Mouse (Mus musculus): ENCODE data around the gene Tm9sf2. TPM values are rescaled to one million over a fixed set of nuclear protein-coding genes. Genes with fewer than 3 reads are reported as not detected.
A peak's percentile ranks its signal among the peaks of the same experiment; 100 is the strongest.

Tm9sf2 gene
- polyA plus RNA-seq, 1 experiment from 2014 or later: 115 TPM

DNA sequence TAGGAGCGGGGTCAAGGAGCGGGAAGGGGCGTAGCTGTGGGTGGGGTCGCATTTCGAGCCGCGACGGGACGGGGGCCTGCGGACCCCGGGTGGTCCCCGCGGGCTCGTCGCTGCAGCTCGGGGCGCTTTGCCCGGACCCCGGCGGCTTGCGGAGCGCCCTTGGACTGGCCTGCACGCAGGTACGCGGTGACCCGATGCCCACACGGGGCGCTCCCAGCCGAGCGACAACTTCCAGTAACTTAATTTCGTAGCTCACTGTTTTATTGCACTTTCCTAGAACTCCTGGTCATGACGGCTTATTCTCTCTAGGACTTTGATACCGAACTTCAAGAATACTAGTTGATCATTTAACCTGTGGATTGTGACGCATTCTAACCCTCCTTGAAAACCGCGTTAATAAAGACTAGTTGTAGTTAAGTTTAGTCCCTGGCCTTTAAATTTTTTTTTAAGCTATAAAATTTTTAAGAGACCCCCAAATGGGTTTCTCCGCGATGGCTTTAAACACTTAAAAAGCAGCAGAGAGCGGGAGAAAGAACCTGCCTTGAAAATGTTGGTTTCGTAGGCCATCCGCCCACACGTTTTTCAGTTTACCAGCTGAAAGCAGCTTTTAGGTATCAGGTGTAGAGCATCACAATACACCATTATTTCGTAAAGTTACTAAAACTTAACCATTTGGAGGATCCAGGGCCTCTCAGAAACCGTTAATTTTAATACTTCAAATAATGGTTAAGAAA is 810 bp downstream of the Tm9sf2 start:
- Histone ChIP-seq H3K4me1 (peaks cover 34% of the 10 kb centered on the region), H3K36me3 (peaks cover 17% of the 10 kb centered on the region), H3K27ac (peak overlapping the region; percentile 96), H3K4me3 (peak overlapping the region; percentile 87), H3K9me3 (replicated peaks) (no peaks in the 10 kb centered on the region), H3K27me3 (ENCODE audit: low read depth, poor library complexity, severe bottlenecking) (no peaks in the 10 kb centered on the region)
- DNase-seq (ENCODE audit: low spot score): no peak
- WGBS: 5% methylated on average over 44 of the region's 44 CpGs

DNA sequence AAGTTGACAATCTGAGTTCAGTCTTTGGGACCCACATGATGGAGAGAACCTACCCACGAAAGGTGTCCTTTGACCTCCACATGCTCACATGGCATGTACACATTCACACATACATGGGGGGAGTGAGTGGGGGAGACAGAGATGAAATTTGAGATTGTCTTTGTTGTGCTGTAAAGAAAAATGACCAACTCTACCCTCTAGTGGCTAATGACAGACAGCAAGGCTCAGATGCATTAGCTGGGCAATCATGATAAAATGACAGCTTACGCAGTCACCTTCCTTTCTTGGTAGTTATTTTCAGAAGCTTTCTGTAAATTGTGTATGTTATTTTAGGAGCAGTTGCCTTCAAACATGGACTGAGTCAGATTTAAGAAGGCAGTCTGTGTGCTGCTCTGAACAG is 4.8 kb downstream of the Tm9sf2 start:
- H3K9me3 ChIP-seq (replicated peaks): no peaks in the 10 kb centered on the region
- no peak for DNase-seq (ENCODE audit: low spot score)
- H3K27me3 ChIP-seq (ENCODE audit: low read depth, poor library complexity, severe bottlenecking): no peaks in the 10 kb centered on the region
- WGBS: 97% methylated on average over 2 of the region's 2 CpGs
- no peak overlapping the region for H3K4me3 ChIP-seq
- peaks cover 16% of the 10 kb centered on the region for H3K4me1 ChIP-seq
- H3K27ac ChIP-seq: no peak overlapping the region
- peaks cover 29% of the 10 kb centered on the region for H3K36me3 ChIP-seq

DNA sequence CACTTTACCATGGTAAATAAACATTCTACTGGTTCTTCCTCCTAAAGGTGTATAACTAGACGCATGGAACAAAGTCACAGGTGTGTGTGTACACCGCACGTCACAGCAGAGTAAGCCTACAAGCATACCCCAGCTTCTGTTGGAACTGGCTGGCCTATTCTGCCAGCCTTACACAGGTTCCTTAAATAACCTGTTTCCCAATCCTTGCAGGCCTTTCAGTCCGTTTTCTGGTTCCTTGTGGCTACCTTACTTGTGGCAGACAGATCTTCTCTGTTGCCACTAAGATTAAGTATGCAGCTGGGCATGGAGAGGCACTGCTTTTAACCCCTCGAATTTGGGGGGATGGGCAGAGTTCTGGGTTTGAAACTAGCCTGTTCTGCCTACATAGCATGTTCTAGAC is 5.5 kb downstream of the Tm9sf2 start:
- no peaks in the 10 kb centered on the region for H3K27me3 ChIP-seq (ENCODE audit: low read depth, poor library complexity, severe bottlenecking)
- no peak overlapping the region for H3K27ac ChIP-seq
- H3K9me3 ChIP-seq (replicated peaks): no peaks in the 10 kb centered on the region
- no peak for DNase-seq (ENCODE audit: low spot score)
- H3K36me3 ChIP-seq: peaks cover 29% of the 10 kb centered on the region
- 89% methylated on average over 5 of the region's 5 CpGs for WGBS
- H3K4me3 ChIP-seq: no peak overlapping the region
- peaks cover 15% of the 10 kb centered on the region for H3K4me1 ChIP-seq

DNA sequence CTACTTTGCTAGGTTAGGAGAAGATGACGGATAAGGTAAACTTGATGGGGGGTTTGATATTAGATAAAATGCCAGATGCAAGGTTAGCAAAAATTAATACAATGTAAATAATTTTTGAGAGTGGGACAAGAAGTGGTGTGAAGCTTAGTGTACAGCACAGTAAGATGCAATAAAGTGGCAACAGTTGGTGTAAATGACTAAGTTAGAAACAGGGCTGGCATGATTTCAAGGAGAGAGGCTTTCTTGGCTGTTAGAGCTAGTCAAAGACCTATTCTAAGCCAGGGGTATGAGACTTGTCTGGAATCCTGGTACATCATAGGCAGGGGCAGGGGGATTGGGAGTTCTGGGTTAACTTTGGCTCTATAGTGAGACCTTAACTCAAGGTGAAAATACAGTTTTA is 9.4 kb downstream of the Tm9sf2 start:
- Histone ChIP-seq H3K27me3 (ENCODE audit: low read depth, poor library complexity, severe bottlenecking) (no peaks in the 10 kb centered on the region), H3K27ac (no peak overlapping the region), H3K4me3 (no peak overlapping the region), H3K36me3 (peaks cover 30% of the 10 kb centered on the region), H3K9me3 (replicated peaks) (no peaks in the 10 kb centered on the region), H3K4me1 (no peaks in the 10 kb centered on the region)
- DNase-seq (ENCODE audit: low spot score): no peak
- 95% methylated on average over 1 of the region's 1 CpGs for WGBS

DNA sequence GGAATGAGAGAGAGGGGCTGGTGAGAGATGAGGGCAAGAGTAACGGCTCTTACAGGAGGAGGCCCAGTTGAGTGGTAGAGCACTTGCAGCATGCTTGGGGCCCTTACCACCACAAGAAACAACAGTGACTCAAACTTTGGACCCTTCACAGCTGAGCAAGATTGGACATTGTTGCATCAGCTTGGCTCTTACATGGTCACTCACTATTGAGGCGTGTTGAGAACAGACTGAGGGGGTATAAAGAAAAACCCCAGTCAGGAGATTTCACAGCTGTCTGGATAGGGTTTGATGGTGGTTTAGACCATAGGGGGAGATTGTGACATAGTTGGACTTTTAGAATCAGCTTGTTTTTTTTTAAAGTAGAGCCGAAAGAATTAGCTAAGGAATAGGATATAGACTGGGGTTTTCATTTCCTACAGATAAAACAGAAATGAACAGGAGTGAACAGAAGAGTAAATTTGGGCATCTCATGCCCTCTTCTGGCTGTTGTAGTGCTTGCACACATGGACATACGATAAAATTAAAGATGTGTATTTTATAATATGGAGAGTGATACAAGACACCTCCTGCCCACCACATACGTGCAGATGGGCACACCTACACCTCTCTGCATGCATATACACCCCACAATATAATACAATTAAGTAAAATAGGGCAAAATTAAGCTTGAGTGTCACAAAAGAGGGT is 23.4 kb downstream of the Tm9sf2 start:
- no peaks in the 10 kb centered on the region for H3K27me3 ChIP-seq (ENCODE audit: low read depth, poor library complexity, severe bottlenecking)
- no peak overlapping the region for H3K27ac ChIP-seq
- no peaks in the 10 kb centered on the region for H3K9me3 ChIP-seq (replicated peaks)
- peaks cover 69% of the 10 kb centered on the region for H3K36me3 ChIP-seq
- H3K4me1 ChIP-seq: no peaks in the 10 kb centered on the region
- H3K4me3 ChIP-seq: no peak overlapping the region
- WGBS: 88% methylated on average over 5 of the region's 5 CpGs
- no peak for DNase-seq (ENCODE audit: low spot score)

DNA sequence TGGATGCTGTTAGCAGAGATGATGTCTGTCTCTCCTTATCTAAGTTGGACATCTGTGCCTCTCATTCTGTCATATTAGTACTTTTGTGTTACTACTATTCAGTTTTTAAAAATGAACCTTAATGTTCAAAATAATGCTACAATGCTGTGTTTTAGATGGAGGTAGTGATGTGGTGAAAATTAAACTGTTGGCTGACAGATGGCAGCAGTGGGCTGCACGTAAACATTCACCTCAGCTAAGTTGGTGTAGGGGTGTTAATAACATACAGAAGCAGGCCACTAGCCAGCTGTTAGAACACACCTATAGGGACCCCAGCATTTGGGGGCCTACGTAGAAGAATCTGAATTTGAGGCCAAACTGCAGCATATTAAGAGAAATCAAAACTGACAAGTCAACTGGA is 24.8 kb downstream of the Tm9sf2 start:
- H3K4me1 ChIP-seq: no peaks in the 10 kb centered on the region
- no peak for DNase-seq (ENCODE audit: low spot score)
- 90% methylated on average over 2 of the region's 2 CpGs for WGBS
- H3K36me3 ChIP-seq: peaks cover 60% of the 10 kb centered on the region
- no peak overlapping the region for H3K4me3 ChIP-seq
- H3K9me3 ChIP-seq (replicated peaks): no peaks in the 10 kb centered on the region
- H3K27me3 ChIP-seq (ENCODE audit: low read depth, poor library complexity, severe bottlenecking): no peaks in the 10 kb centered on the region
- no peak overlapping the region for H3K27ac ChIP-seq

DNA sequence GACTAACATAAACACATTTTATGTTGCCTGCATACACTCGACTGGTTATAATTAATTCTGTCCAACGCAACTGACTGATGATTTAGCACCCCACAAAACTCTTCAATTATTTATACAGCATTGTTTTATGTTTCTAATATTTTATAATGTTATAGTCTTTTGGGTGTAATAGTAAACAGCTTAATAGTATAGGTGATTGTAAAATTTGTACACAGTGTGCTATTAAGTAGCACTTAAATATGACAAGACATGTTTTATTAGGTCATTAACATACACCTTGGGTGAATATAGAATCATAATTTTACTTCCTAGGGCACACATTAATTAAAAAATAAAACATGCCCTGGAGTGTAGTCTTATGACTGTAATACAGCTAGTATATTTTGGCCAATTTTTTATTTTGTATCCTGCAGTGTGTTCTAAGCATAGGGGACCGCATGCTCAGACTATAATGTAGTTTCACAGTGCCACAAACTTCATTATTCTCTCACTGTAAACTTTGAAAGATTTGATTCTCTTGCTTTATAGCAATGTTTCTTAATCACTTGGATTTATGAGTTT is 29.6 kb downstream of the Tm9sf2 start:
- Histone ChIP-seq H3K4me3 (no peak overlapping the region), H3K4me1 (no peaks in the 10 kb centered on the region), H3K27me3 (ENCODE audit: low read depth, poor library complexity, severe bottlenecking) (no peaks in the 10 kb centered on the region), H3K27ac (no peak overlapping the region), H3K9me3 (replicated peaks) (no peaks in the 10 kb centered on the region), H3K36me3 (peaks cover 59% of the 10 kb centered on the region)
- DNase-seq (ENCODE audit: low spot score): no peak
- WGBS: 94% methylated on average over 3 of the region's 3 CpGs

DNA sequence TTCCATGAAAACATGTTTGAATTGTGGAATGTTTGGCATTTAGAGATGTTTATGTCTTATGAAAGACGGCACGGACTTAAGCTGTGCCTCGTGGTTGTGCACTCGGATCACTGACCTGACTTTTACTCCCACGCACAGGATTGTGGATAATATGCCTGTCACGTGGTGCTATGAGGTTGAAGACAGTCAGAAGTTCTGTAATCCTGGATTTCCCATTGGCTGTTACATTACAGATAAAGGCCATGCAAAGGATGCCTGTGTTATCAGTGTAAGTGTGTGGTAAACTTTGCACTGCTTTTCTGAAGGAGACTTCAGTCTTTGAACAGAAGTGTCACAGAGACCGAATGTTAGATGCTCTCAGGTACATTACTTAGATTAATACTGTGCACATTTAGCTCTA is 30.4 kb downstream of the Tm9sf2 start:
- Histone ChIP-seq H3K27me3 (ENCODE audit: low read depth, poor library complexity, severe bottlenecking) (no peaks in the 10 kb centered on the region), H3K9me3 (replicated peaks) (no peaks in the 10 kb centered on the region), H3K4me1 (no peaks in the 10 kb centered on the region), H3K27ac (no peak overlapping the region), H3K36me3 (peaks cover 65% of the 10 kb centered on the region), H3K4me3 (no peak overlapping the region)
- 94% methylated on average over 7 of the region's 7 CpGs for WGBS
- no peak for DNase-seq (ENCODE audit: low spot score)

DNA sequence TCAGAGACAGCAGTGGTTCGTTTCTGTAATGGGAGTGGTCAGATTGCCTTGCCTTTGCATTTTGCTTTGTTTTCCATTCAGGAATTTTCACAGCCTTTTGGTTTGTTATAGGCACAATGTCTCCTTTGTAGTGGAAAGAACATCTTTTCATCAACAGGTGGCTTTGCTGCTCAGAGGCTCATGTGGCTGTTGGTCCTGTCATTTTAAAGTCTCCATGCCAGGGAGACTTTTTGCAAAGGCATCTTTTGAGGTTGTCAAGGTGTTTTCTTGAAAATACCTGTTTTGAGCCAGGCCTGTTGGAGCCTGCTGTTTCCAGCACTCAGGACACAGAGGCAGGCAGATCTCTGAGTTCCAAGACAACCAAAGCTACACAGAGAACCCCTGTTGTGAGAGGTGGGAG is 33.3 kb downstream of the Tm9sf2 start:
- no peaks in the 10 kb centered on the region for H3K9me3 ChIP-seq (replicated peaks)
- no peak for DNase-seq (ENCODE audit: low spot score)
- H3K27ac ChIP-seq: no peak overlapping the region
- H3K4me3 ChIP-seq: no peak overlapping the region
- peaks cover 83% of the 10 kb centered on the region for H3K36me3 ChIP-seq
- no peaks in the 10 kb centered on the region for H3K27me3 ChIP-seq (ENCODE audit: low read depth, poor library complexity, severe bottlenecking)
- WGBS: 79% methylated on average over 1 of the region's 1 CpGs
- H3K4me1 ChIP-seq: no peaks in the 10 kb centered on the region

DNA sequence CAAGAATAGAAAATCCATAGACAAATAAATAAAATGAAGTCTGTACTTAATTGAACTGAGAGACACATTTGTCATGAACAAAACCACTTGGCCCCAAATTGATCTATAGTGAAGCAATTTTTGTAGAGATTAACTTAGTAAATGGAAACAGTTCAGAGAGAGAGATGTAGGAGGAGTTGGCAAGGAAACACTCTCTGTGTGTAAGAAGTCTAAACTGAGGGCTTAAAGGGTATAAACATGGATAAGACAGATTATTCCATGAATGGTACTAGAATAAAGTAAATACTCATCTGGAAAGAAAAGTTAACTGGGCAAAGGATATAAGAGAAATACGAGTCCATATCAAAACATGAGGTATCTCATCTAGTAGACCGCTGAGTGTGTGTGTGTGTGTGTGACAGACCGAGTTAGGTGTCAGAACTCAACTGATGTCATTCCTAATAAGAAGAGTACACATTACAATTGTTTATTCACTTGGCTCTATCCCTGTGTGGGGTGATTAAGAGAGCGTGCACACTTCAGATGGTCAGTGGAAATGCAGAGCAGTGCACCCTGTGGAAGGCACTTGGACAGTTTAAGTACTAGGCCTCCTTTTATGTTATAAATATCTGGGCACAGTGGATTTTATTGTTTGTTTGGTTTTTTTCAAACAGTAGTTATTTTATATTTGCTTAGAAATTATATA is 36.9 kb downstream of the Tm9sf2 start:
- peaks cover 98% of the 10 kb centered on the region for H3K36me3 ChIP-seq
- 94% methylated on average over 4 of the region's 4 CpGs for WGBS

DNA sequence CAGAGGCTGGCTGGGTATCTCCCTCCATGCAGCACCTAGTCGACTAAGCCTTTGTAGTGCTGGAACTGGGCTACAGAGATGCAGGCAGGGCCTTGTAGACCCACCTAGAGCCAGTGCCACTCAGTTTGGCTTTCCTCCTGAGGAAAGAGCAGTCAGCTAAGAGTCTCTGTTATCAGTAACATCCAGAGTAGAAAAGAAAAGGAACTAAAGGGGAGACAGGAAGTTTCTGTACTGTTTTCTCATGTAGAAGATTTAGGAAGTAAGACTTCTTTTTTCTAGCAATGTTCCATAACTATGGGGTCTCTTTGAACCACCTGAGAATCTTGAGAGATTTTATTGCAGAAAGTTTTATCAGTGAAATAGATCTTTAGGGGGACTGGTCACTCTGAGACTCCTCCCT is 38.5 kb downstream of the Tm9sf2 start:
- Histone ChIP-seq H3K36me3 (peaks cover 100% of the 10 kb centered on the region), H3K4me3 (no peak overlapping the region), H3K9me3 (replicated peaks) (no peaks in the 10 kb centered on the region), H3K4me1 (no peaks in the 10 kb centered on the region), H3K27me3 (ENCODE audit: low read depth, poor library complexity, severe bottlenecking) (no peaks in the 10 kb centered on the region), H3K27ac (no peak overlapping the region)
- WGBS: 64% methylated on average over 1 of the region's 1 CpGs
- DNase-seq (ENCODE audit: low spot score): no peak

More for the DNA sequence above, 36.9 kb downstream of the Tm9sf2 start:
- Histone ChIP-seq H3K27me3 (ENCODE audit: low read depth, poor library complexity, severe bottlenecking) (no peaks in the 10 kb centered on the region), H3K9me3 (replicated peaks) (no peaks in the 10 kb centered on the region), H3K4me3 (no peak overlapping the region), H3K27ac (no peak overlapping the region), H3K4me1 (no peaks in the 10 kb centered on the region)
- no peak for DNase-seq (ENCODE audit: low spot score)

DNA sequence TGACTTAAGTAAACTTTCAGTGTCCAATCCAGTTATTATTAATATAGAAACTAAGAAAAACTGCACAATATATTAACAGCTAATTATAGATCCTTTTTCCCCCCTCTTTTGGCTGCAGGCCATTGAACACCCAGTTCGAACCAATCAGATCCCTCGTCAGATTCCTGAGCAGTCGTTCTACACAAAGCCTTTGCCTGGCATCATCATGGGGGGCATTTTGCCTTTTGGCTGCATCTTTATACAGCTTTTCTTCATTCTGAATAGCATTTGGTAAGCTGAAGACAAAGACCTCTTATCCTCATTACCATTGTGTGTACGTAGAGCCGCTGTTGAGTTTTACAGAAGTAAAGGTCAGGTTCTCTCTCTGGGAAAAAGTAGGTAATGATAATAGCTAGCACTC is 43.8 kb downstream of the Tm9sf2 start:
- Histone ChIP-seq H3K27me3 (ENCODE audit: low read depth, poor library complexity, severe bottlenecking) (no peaks in the 10 kb centered on the region), H3K36me3 (peaks cover 100% of the 10 kb centered on the region), H3K27ac (no peak overlapping the region), H3K9me3 (replicated peaks) (no peaks in the 10 kb centered on the region), H3K4me1 (no peaks in the 10 kb centered on the region), H3K4me3 (no peak overlapping the region)
- DNase-seq (ENCODE audit: low spot score): no peak
- WGBS: 95% methylated on average over 5 of the region's 5 CpGs

DNA sequence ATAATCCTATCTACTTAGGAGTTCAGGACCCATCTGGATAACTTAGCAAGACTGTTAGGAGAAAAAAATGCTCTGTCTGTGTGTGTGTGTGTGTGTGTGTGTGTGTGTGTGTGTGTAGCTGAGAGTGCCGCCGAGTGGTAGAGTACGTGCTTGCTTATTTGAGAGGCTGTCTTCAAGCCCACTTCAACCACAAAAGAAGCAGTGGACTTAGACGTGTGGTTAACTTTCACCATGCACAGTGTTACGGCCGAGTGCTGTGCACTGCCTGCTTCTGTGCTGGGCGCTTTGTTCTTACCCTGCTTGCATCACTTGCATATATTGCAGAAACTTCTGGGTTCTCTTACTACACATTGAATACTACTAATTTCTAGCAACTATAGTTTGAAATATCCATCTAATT is 50.9 kb downstream of the Tm9sf2 start:
- no peak overlapping the region for H3K4me3 ChIP-seq
- WGBS: 91% methylated on average over 7 of the region's 7 CpGs

More for the DNA sequence above, 50.9 kb downstream of the Tm9sf2 start:
- no peaks in the 10 kb centered on the region for H3K27me3 ChIP-seq (ENCODE audit: low read depth, poor library complexity, severe bottlenecking)
- H3K27ac ChIP-seq: no peak overlapping the region
- H3K9me3 ChIP-seq (replicated peaks): no peaks in the 10 kb centered on the region
- H3K36me3 ChIP-seq: peaks cover 89% of the 10 kb centered on the region
- no peaks in the 10 kb centered on the region for H3K4me1 ChIP-seq
- DNase-seq (ENCODE audit: low spot score): no peak

Measured in limb, embryonic 10.5 days (tissue).